8 mouse cellular contexts compared by ENCODE assay signal in genomic region chr17:65613142-65613462, GRCm38 (mm10). TPM values are rescaled to one million over a fixed set of nuclear protein-coding genes. Genes with fewer than 3 reads are reported as not detected.
A peak's percentile ranks its signal among the peaks of the same experiment; 100 is the strongest.
DNase-seq lines count a peak whose midpoint lies in the region; ATAC-seq and TF ChIP-seq lines count a peak whose summit lies in the region.

No protein-coding gene starts in this region.

- no peaks in the 10 kb centered on the region for H3K9me3 ChIP-seq in kidney, postnatal 0 days (replicated peaks; ENCODE audit: low read length)
- H3K9me3 ChIP-seq in hindbrain, postnatal 0 days (ENCODE audit: low read length) = no peaks in the 10 kb centered on the region
- H3K9me3 ChIP-seq in midbrain, postnatal 0 days (ENCODE audit: low read length) = no peaks in the 10 kb centered on the region

- H3K4me1 ChIP-seq in kidney, postnatal 0 days (replicated peaks; ENCODE audit: insufficient read depth, low read length) = peaks cover 14% of the 10 kb centered on the region; the same call in 1 of the 2 replicates
- peaks cover 9% of the 10 kb centered on the region for H3K4me1 ChIP-seq in cortical plate, adult 2 months (ENCODE audit: control insufficient read depth, insufficient read depth, low read length)
- peaks cover 10% of the 10 kb centered on the region; the same call in 1 of the 2 replicates for H3K4me1 ChIP-seq in hindbrain, postnatal 0 days (ENCODE audit: insufficient read depth, low read length)
- H3K4me1 ChIP-seq in midbrain, postnatal 0 days (ENCODE audit: insufficient read depth, low read length) = peaks cover 21% of the 10 kb centered on the region; the same call in 1 of the 2 replicates

- H3K27me3 ChIP-seq in kidney, postnatal 0 days (ENCODE audit: insufficient read depth, low read length) = no peaks in the 10 kb centered on the region
- H3K27me3 ChIP-seq in hindbrain, postnatal 0 days (ENCODE audit: insufficient read depth, low read length) = no peaks in the 10 kb centered on the region
- no peaks in the 10 kb centered on the region for H3K27me3 ChIP-seq in midbrain, postnatal 0 days (ENCODE audit: insufficient read depth, low read length)

- no peak for DNase-seq in kidney, postnatal 0 days (ENCODE audit: low spot score)
- DNase-seq in kidney, adult 11 months = no peak
- no peak for DNase-seq in hindbrain, postnatal 0 days (ENCODE audit: low spot score)
- DNase-seq in midbrain, postnatal 0 days (ENCODE audit: low spot score) = no peak
- no peak for DNase-seq in adrenal gland, postnatal 36 days
- no peak for DNase-seq in kidney, adult 18-20 months
- no peak for DNase-seq in thymus, adult 18-20 months

- no peak for TF ChIP-seq CTCF in kidney, postnatal 0 days (IDR thresholded peaks at IDR 0.05; ENCODE audit: low read depth)
- no peak for TF ChIP-seq CTCF in cortical plate, adult 2 months (IDR thresholded peaks at IDR 0.05; ENCODE audit: extremely low read depth, insufficient read depth, low read length)
- TF ChIP-seq CTCF in hindbrain, postnatal 0 days (IDR thresholded peaks at IDR 0.05; ENCODE audit: low read depth) = no peak
- no peak for TF ChIP-seq CTCF in midbrain, postnatal 0 days (IDR thresholded peaks at IDR 0.05)

- no peak for TF ChIP-seq POLR2A in cortical plate, adult 2 months (IDR thresholded peaks at IDR 0.05; ENCODE audit: extremely low read depth, insufficient read depth, low read length)

- H3K36me3 ChIP-seq in kidney, postnatal 0 days (ENCODE audit: insufficient read depth, low read length) = no peaks in the 10 kb centered on the region
- H3K36me3 ChIP-seq in hindbrain, postnatal 0 days (ENCODE audit: insufficient read depth, low read length) = no peaks in the 10 kb centered on the region
- no peaks in the 10 kb centered on the region for H3K36me3 ChIP-seq in midbrain, postnatal 0 days (ENCODE audit: insufficient read depth, low read length)

- under 1% methylated on average over 27 of the region's 42 CpGs for WGBS in kidney, postnatal 0 days
- WGBS in hindbrain, postnatal 0 days = 0% methylated on average over 35 of the region's 42 CpGs
- WGBS in midbrain, postnatal 0 days = 1% methylated on average over 20 of the region's 42 CpGs

- H3K27ac ChIP-seq in kidney, postnatal 0 days = peak overlapping the region; percentile 98
- H3K27ac ChIP-seq in cortical plate, adult 2 months (ENCODE audit: insufficient read depth, low read length) = peak overlapping the region; percentile 98
- peak overlapping the region; percentile 100 for H3K27ac ChIP-seq in hindbrain, postnatal 0 days
- H3K27ac ChIP-seq in midbrain, postnatal 0 days (ENCODE audit: low read depth, low read length) = peak overlapping the region; percentile 98

- H3K9ac ChIP-seq in kidney, postnatal 0 days (ENCODE audit: low read depth, low read length) = peak overlapping the region; percentile 98
- H3K9ac ChIP-seq in hindbrain, postnatal 0 days (replicated peaks; ENCODE audit: low read length) = peak overlapping the region; percentile 99
- peak overlapping the region; percentile 94 for H3K9ac ChIP-seq in midbrain, postnatal 0 days (replicated peaks; ENCODE audit: low read length, poor library complexity, severe bottlenecking)

- H3K4me3 ChIP-seq in kidney, postnatal 0 days (replicated peaks; ENCODE audit: low read depth, low read length) = peak overlapping the region; percentile 92
- H3K4me3 ChIP-seq in cortical plate, adult 2 months (ENCODE audit: insufficient read depth, low read length) = peak overlapping the region; percentile 72
- H3K4me3 ChIP-seq in hindbrain, postnatal 0 days (ENCODE audit: low read length) = peak overlapping the region; percentile 99
- H3K4me3 ChIP-seq in midbrain, postnatal 0 days (ENCODE audit: low read depth, low read length) = peak overlapping the region; percentile 76

- peak overlapping the region; percentile 81 for H3K4me2 ChIP-seq in kidney, postnatal 0 days (ENCODE audit: low read length)
- H3K4me2 ChIP-seq in hindbrain, postnatal 0 days (ENCODE audit: low read depth, low read length) = peak overlapping the region; percentile 71
- peak overlapping the region; percentile 66 for H3K4me2 ChIP-seq in midbrain, postnatal 0 days (ENCODE audit: low read depth, low read length, poor library complexity, severe bottlenecking)

- peak; percentile 55; the same call in 1 of the 2 replicates for ATAC-seq in kidney, postnatal 0 days (replicated peaks; ENCODE audit: low FRiP score, low read depth)
- peak; percentile 71 for ATAC-seq in hindbrain, postnatal 0 days
- peak; percentile 72 for ATAC-seq in midbrain, postnatal 0 days (ENCODE audit: low FRiP score)

RNA-seq across cellular contexts. Expression of gene Vapa, which starts 0.3 kb away (rescaled TPM):
- 209 and 218 TPM in 2 replicates for polyA plus RNA-seq in kidney, postnatal 0 days (2015; fragmentation: Nextera tagmentation; extraction: Ambion mirVana)
- 84.1 and 87.5 TPM in 2 replicates for polyA plus RNA-seq in cortical plate, adult 2 months (2012; rRNA removed)
- 97.4 and 103 TPM in 2 replicates for total RNA-seq in hindbrain, postnatal 0 days (2014; rRNA removed)
- 296 and 298 TPM in 2 replicates for polyA plus RNA-seq in hindbrain, postnatal 0 days (2015; fragmentation: Nextera tagmentation; extraction: Ambion mirVana)
- 124 and 137 TPM in 2 replicates for total RNA-seq in midbrain, postnatal 0 days (2014; rRNA removed)
- polyA plus RNA-seq in midbrain, postnatal 0 days (2015; fragmentation: Nextera tagmentation; extraction: Ambion mirVana) = 299 and 315 TPM in 2 replicates
- total RNA-seq in adrenal gland, postnatal 36 days (2021) = 100 to 1,000 TPM; 162 to 182 TPM

RNA-seq across cellular contexts. Expression of gene Txndc2, which starts 28.9 kb away (rescaled TPM):
- not detected in 2 replicates for polyA plus RNA-seq in kidney, postnatal 0 days (2015; fragmentation: Nextera tagmentation; extraction: Ambion mirVana)
- polyA plus RNA-seq in cortical plate, adult 2 months (2012; rRNA removed) = 0.15 TPM in 1 of 2 replicates, not detected in the other
- total RNA-seq in hindbrain, postnatal 0 days (2014; rRNA removed) = not detected in 2 replicates
- 0.10 and 0.13 TPM in 2 replicates for polyA plus RNA-seq in hindbrain, postnatal 0 days (2015; fragmentation: Nextera tagmentation; extraction: Ambion mirVana)
- total RNA-seq in midbrain, postnatal 0 days (2014; rRNA removed) = not detected in 2 replicates
- not detected in 2 replicates for polyA plus RNA-seq in midbrain, postnatal 0 days (2015; fragmentation: Nextera tagmentation; extraction: Ambion mirVana)
- 10 to 100 TPM in 1 of 2 experiments, 1 to 10 TPM in 1; 8.8 to 38.2 TPM for total RNA-seq in adrenal gland, postnatal 36 days (2021)
